Mouse (Mus musculus): ENCODE measurements around the gene Uroc1. TPM values are rescaled to one million over a fixed set of nuclear protein-coding genes. Genes with fewer than 3 reads are reported as not detected.

Gene Uroc1
- polyA plus RNA-seq, 1 experiment from 2014 or later: 0.06 TPM

- Histone ChIP-seq H3K4me1 (replicated peaks) (0 out of 2 replicates have a peak, but pooled peaks cover 3% of the 10 kb centered on the region), H3K27ac (no peak overlapping the region), H3K9ac (replicated peaks) (no peak overlapping the region), H3K27me3 (peaks cover 20% of the 10 kb centered on the region), H3K4me2 (no peak overlapping the region), H3K9me3 (no peaks in the 10 kb centered on the region), H3K36me3 (no peaks in the 10 kb centered on the region), H3K4me3 (replicated peaks) (no peak overlapping the region)
- no peak for ATAC-seq (ENCODE audit: insufficient number of reproducible peaks, insufficient read depth, low FRiP score, low TSS enrichment, low read depth)
- 55% methylated on average over 4 of the region's 4 CpGs for WGBS
These were observed 11.3 kb upstream of the Uroc1 start for GRCm38 (mm10) chr6:90321811-90322210.

GRCm38 (mm10) chr6:90324026-90324425 lies 9.1 kb upstream of the Uroc1 start:
- no peak overlapping the region for H3K4me2 ChIP-seq
- no peak for ATAC-seq (ENCODE audit: insufficient number of reproducible peaks, insufficient read depth, low FRiP score, low TSS enrichment, low read depth)
- no peak overlapping the region for H3K9ac ChIP-seq (replicated peaks)
- no peak overlapping the region for H3K4me3 ChIP-seq (replicated peaks)
- 71% methylated on average over 3 of the region's 3 CpGs for WGBS
- no peak overlapping the region for H3K27ac ChIP-seq
- H3K9me3 ChIP-seq: no peaks in the 10 kb centered on the region
- peaks cover 20% of the 10 kb centered on the region for H3K27me3 ChIP-seq
- 0 out of 2 replicates have a peak, but pooled peaks cover 3% of the 10 kb centered on the region for H3K4me1 ChIP-seq (replicated peaks)
- no peaks in the 10 kb centered on the region for H3K36me3 ChIP-seq

DNA sequence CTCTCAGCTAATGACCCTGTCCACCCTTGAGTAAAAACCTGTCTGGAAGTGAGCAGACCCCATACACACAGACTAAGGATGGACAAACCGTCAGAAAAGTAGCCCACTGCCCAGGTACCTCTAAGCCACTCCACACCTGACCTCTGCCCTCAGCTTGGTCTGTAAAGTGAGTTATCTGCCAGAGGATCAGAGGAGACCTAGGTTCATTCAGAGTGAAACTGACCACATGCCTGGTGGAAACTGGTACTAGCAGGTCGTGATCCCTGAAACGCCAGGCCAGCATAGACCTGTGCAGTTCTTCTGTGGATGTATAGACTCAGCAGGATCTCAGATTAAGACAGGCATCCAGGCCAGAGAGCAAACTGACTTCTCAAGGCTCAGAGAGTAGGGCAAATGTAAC lies 8.6 kb upstream of the Uroc1 start:
- no peak for ATAC-seq (ENCODE audit: insufficient number of reproducible peaks, insufficient read depth, low FRiP score, low TSS enrichment, low read depth)
- Histone ChIP-seq H3K27ac (no peak overlapping the region), H3K4me3 (replicated peaks) (no peak overlapping the region), H3K36me3 (no peaks in the 10 kb centered on the region), H3K9me3 (no peaks in the 10 kb centered on the region), H3K9ac (replicated peaks) (no peak overlapping the region), H3K27me3 (peaks cover 20% of the 10 kb centered on the region), H3K4me2 (peak overlapping the region; percentile 51; the same call in 1 of the 2 replicates), H3K4me1 (replicated peaks) (0 out of 2 replicates have a peak, but pooled peaks cover 3% of the 10 kb centered on the region)
- 54% methylated on average over 3 of the region's 3 CpGs for WGBS

DNA sequence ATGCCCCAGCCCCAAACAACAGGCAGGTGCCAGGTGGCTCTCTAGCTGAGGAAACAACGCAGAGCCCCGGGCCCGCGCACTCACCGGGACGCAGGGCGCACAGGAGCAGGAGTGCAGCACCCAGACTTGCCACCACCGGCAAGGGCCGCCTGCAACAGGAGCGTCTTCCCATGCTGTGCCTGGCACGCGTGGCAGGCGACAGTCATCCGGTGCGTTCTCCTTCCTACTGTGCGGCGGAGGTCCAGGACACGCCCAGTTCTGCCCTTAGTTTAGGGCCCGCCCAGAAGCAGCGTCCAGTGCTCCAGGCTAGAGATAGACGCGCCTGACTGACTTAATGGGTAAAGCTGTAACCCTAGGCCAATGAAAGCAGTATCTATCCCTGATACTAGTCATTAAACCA lies 8.1 kb upstream of the Uroc1 start, which contains the start of gene Chst13:
Gene Chst13 (minus strand): TSS at position 195 of the 400 bp plus-strand sequence.
- H3K4me2 ChIP-seq: peak within 1 kb of the TSS; percentile 51
- H3K27ac ChIP-seq: no peak within 1 kb of the TSS
- H3K9ac ChIP-seq (replicated peaks): peak within 1 kb of the TSS; percentile 42; the same call in 1 of the 2 replicates
- no peaks in the 10 kb centered on the region for H3K36me3 ChIP-seq
- 9% methylated on average over 22 of the region's 22 CpGs for WGBS
- peaks cover 20% of the 10 kb centered on the region for H3K27me3 ChIP-seq
- no peak for ATAC-seq (ENCODE audit: insufficient number of reproducible peaks, insufficient read depth, low FRiP score, low TSS enrichment, low read depth)
- H3K4me1 ChIP-seq (replicated peaks): 0 out of 2 replicates have a peak, but pooled peaks cover 3% of the 10 kb centered on the region
- H3K9me3 ChIP-seq: no peaks in the 10 kb centered on the region
- peak within 1 kb of the TSS; percentile 26 for H3K4me3 ChIP-seq (replicated peaks)

DNA sequence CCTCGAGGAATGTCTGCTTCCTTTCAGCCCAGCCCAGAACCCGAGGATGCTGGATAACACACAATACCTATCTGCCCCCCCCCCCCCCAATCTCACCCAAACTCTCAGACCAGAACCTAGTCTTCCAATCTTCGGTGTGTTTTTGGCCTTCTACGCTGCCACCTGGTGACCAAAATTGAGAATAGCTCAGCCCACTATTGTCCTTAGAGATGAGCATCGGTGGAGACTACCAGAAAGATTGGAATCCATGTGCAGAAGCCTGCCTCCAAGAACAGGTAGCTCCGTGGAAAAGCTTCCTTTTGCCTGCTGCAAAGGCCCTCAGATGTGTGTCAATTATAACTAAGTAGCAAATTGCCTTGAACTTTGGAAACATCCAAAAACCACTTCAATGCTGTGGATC lies 5.4 kb upstream of the Uroc1 start:
- no peaks in the 10 kb centered on the region for H3K9me3 ChIP-seq
- 19% methylated on average over 6 of the region's 6 CpGs for WGBS
- no peak for ATAC-seq (ENCODE audit: insufficient number of reproducible peaks, insufficient read depth, low FRiP score, low TSS enrichment, low read depth)

DNA sequence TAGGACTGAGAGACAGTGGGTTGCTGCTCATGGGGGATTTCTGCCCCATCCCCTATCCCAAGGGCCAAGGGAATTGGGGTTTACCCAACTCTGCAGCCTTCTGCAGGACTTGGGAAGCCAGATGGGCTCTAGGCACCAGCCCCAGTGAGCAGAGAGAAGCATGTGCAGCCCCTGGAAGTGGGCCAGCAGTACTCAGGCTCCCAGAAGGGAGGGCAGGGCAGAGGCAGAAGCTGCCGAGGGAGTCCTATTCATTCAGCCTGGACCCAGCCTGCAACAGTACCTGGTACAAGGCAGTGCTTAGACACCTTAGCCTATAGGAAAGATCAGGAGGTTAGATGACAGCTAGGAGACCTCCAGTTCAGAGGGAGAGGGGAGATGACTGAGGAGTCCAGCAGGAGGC lies 3.1 kb upstream of the Uroc1 start:
- 0 out of 2 replicates have a peak, but pooled peaks cover under 1% of the 10 kb centered on the region for H3K4me1 ChIP-seq (replicated peaks)
- H3K9ac ChIP-seq (replicated peaks): no peak overlapping the region
- peaks cover 9% of the 10 kb centered on the region for H3K27me3 ChIP-seq
- no peak for ATAC-seq (ENCODE audit: insufficient number of reproducible peaks, insufficient read depth, low FRiP score, low TSS enrichment, low read depth)
- no peak overlapping the region for H3K27ac ChIP-seq
- 29% methylated on average over 1 of the region's 1 CpGs for WGBS
- H3K9me3 ChIP-seq: no peaks in the 10 kb centered on the region
- H3K4me2 ChIP-seq: no peak overlapping the region
- H3K36me3 ChIP-seq: no peaks in the 10 kb centered on the region
- H3K4me3 ChIP-seq (replicated peaks): no peak overlapping the region

More for the DNA sequence above, 5.4 kb upstream of the Uroc1 start:
- Histone ChIP-seq H3K27ac (no peak overlapping the region), H3K27me3 (peaks cover 20% of the 10 kb centered on the region), H3K4me2 (no peak overlapping the region), H3K4me1 (replicated peaks) (0 out of 2 replicates have a peak, but pooled peaks cover 3% of the 10 kb centered on the region), H3K9ac (replicated peaks) (no peak overlapping the region), H3K36me3 (no peaks in the 10 kb centered on the region), H3K4me3 (replicated peaks) (no peak overlapping the region)

DNA sequence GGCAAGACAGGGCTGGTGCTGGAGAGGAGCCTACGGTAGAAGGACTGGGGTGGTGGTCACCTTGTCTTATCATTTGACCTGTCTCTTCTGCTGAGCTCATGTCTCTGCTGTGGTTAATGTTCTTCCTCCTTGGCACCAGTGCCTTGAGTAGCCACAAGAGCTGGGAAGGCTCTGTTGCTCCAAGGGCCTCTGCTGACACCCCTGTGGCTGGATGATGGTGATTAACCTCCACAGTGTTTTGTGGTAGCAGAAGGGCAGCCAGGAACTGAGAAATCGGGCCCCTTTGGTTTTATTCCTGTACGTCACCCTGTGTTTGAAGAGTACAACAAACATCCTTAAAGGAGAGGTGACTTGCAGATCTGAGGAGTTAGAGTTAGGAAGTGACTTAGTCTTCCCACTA lies 1.2 kb downstream of the Uroc1 start:
- no peaks in the 10 kb centered on the region for H3K36me3 ChIP-seq
- 90% methylated on average over 3 of the region's 3 CpGs for WGBS
- H3K4me1 ChIP-seq (replicated peaks): no peaks in the 10 kb centered on the region
- no peak overlapping the region for H3K9ac ChIP-seq (replicated peaks)
- H3K27me3 ChIP-seq: no peaks in the 10 kb centered on the region
- no peak overlapping the region for H3K4me3 ChIP-seq (replicated peaks)
- ATAC-seq (ENCODE audit: insufficient number of reproducible peaks, insufficient read depth, low FRiP score, low TSS enrichment, low read depth): no peak
- no peaks in the 10 kb centered on the region for H3K9me3 ChIP-seq
- H3K4me2 ChIP-seq: no peak overlapping the region
- no peak overlapping the region for H3K27ac ChIP-seq

DNA sequence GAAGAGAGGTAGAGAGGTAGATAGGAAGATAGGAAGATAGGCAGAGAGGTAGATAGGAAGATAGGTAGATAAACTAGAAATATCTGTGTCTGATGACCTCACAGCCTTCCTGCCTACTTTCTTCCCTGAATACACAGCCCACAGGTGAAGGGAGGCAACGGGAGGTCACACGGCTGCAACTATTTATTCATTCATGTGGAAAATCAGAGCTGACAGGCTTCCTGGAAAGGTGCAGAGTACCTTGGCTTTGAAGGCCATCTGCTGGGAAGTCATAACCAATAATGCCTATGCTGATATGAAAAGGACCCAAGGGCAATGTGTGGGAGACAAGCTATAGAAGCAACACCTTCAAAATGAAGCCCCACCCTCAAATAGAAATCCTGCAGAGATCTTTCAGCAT lies 9.3 kb downstream of the Uroc1 start:
- Histone ChIP-seq H3K4me2 (no peak overlapping the region), H3K4me3 (replicated peaks) (no peak overlapping the region), H3K9me3 (no peaks in the 10 kb centered on the region), H3K9ac (replicated peaks) (no peak overlapping the region), H3K4me1 (replicated peaks) (no peaks in the 10 kb centered on the region), H3K27me3 (peaks cover 5% of the 10 kb centered on the region; the same call in 1 of the 2 replicates), H3K27ac (no peak overlapping the region), H3K36me3 (no peaks in the 10 kb centered on the region)
- ATAC-seq (ENCODE audit: insufficient number of reproducible peaks, insufficient read depth, low FRiP score, low TSS enrichment, low read depth): no peak
- 79% methylated on average over 2 of the region's 2 CpGs for WGBS

DNA sequence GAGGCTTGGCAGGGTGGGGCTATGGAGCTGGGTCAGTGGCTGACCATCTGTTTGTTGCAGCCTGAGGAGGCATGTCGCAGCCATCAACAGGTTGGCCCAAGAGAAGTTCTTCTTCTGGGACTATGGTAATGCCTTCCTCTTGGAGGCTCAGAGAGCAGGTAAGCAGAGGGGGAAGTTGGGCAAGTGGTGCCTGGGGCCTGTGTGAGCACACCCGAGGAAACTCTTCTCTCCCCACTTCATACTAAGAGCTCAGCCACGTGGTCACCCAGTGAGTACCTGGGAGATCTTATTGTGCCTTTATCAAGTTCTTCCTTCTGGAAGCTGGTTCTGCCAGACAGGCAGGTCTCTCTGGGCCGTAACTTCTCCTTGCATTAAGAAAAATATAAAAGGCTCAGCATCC lies 14.1 kb downstream of the Uroc1 start:
- no peak overlapping the region for H3K9ac ChIP-seq (replicated peaks)
- no peak for ATAC-seq (ENCODE audit: insufficient number of reproducible peaks, insufficient read depth, low FRiP score, low TSS enrichment, low read depth)
- peaks cover 5% of the 10 kb centered on the region; the same call in 1 of the 2 replicates for H3K27me3 ChIP-seq
- H3K27ac ChIP-seq: no peak overlapping the region
- H3K9me3 ChIP-seq: no peaks in the 10 kb centered on the region
- H3K4me1 ChIP-seq (replicated peaks): 0 out of 2 replicates have a peak, but pooled peaks cover 9% of the 10 kb centered on the region
- H3K36me3 ChIP-seq: no peaks in the 10 kb centered on the region
- no peak overlapping the region for H3K4me3 ChIP-seq (replicated peaks)
- WGBS: 80% methylated on average over 4 of the region's 4 CpGs
- no peak overlapping the region for H3K4me2 ChIP-seq

- Histone ChIP-seq H3K4me2 (no peak overlapping the region), H3K9me3 (no peaks in the 10 kb centered on the region; the same call in 1 of the 2 replicates), H3K4me3 (replicated peaks) (no peak overlapping the region), H3K27ac (no peak overlapping the region), H3K27me3 (peaks cover 5% of the 10 kb centered on the region; the same call in 1 of the 2 replicates), H3K36me3 (no peaks in the 10 kb centered on the region), H3K4me1 (replicated peaks) (0 out of 2 replicates have a peak, but pooled peaks cover 9% of the 10 kb centered on the region), H3K9ac (replicated peaks) (no peak overlapping the region)
- no peak for ATAC-seq (ENCODE audit: insufficient number of reproducible peaks, insufficient read depth, low FRiP score, low TSS enrichment, low read depth)
- WGBS: 78% methylated on average over 4 of the region's 4 CpGs
These were observed 15.4 kb downstream of the Uroc1 start for GRCm38 (mm10) chr6:90348500-90348899.

GRCm38 (mm10) chr6:90350011-90350410 lies 16.9 kb downstream of the Uroc1 start:
- Histone ChIP-seq H3K9ac (replicated peaks) (no peak overlapping the region), H3K9me3 (no peaks in the 10 kb centered on the region; the same call in 1 of the 2 replicates), H3K36me3 (no peaks in the 10 kb centered on the region), H3K27me3 (no peaks in the 10 kb centered on the region), H3K4me2 (no peak overlapping the region), H3K4me1 (replicated peaks) (0 out of 2 replicates have a peak, but pooled peaks cover 9% of the 10 kb centered on the region), H3K27ac (no peak overlapping the region), H3K4me3 (replicated peaks) (no peak overlapping the region)
- ATAC-seq (ENCODE audit: insufficient number of reproducible peaks, insufficient read depth, low FRiP score, low TSS enrichment, low read depth): no peak
- 30% methylated on average over 2 of the region's 2 CpGs for WGBS

DNA sequence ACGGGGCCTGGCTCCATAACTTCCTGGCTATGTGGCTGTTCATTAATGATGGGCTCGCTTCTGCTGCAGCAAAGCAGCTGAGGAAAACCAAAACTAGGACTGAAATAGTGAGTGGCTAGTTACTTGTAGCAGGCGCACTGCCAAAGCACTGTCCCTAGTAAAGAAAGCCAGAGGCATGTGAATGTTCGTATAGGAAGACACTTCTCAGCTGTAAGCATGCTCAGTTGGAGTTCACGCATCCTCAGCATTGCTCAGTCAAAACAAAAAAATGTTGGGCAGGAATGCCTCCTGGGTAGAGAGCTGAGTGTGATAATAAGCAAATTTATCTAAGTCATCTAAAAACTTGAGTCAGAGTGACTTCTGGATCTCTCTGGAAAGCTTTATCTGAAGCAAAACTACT lies 25.1 kb downstream of the Uroc1 start:
- no peak for ATAC-seq (ENCODE audit: insufficient number of reproducible peaks, insufficient read depth, low FRiP score, low TSS enrichment, low read depth)
- no peak overlapping the region for H3K27ac ChIP-seq
- no peaks in the 10 kb centered on the region for H3K36me3 ChIP-seq
- no peaks in the 10 kb centered on the region for H3K27me3 ChIP-seq
- no peak overlapping the region for H3K9ac ChIP-seq (replicated peaks)
- no peak overlapping the region for H3K4me3 ChIP-seq (replicated peaks)
- H3K4me2 ChIP-seq: no peak overlapping the region
- WGBS: 65% methylated on average over 5 of the region's 5 CpGs
- H3K9me3 ChIP-seq: no peaks in the 10 kb centered on the region; the same call in 1 of the 2 replicates
- H3K4me1 ChIP-seq (replicated peaks): peaks cover 19% of the 10 kb centered on the region
